Mouse (Mus musculus): ENCODE results near the gene Speer4d. TPM values are rescaled to one million over a fixed set of nuclear protein-coding genes. Genes with fewer than 3 reads are reported as not detected.
A peak's percentile ranks its signal among the peaks of the same experiment; 100 is the strongest.
"Not testable (repeated sequence)": the region's sequence is repeated elsewhere in the genome, so short reads cannot be mapped to it uniquely, and the experiment has no call there.

Speer4d gene
- polyA plus RNA-seq, 1 experiment from 2014 or later, result not detected

GRCm38 (mm10) chr5:15603008-15603407 lies 15.9 kb upstream of the Speer4d start:
- H3K4me1 ChIP-seq (replicated peaks); H3K9me3 ChIP-seq (replicated peaks); H3K9ac ChIP-seq; H3K4me2 ChIP-seq; ATAC-seq (ENCODE audit: low read depth); H3K4me3 ChIP-seq (replicated peaks); H3K27me3 ChIP-seq; H3K27ac ChIP-seq; H3K36me3 ChIP-seq; DNase-seq: not testable (repeated sequence)
- WGBS (ENCODE audit: insufficient replicate concordance), result 42% methylated on average over 2 of the region's 2 CpGs

GRCm38 (mm10) chr5:15603585-15603984 lies 15.3 kb upstream of the Speer4d start:
- 51% methylated on average over 8 of the region's 8 CpGs for WGBS (ENCODE audit: insufficient replicate concordance)
- H3K27ac ChIP-seq; H3K27me3 ChIP-seq; H3K9ac ChIP-seq; ATAC-seq (ENCODE audit: low read depth); H3K4me2 ChIP-seq; H3K4me3 ChIP-seq (replicated peaks); DNase-seq; H3K4me1 ChIP-seq (replicated peaks); H3K36me3 ChIP-seq; H3K9me3 ChIP-seq (replicated peaks): not testable (repeated sequence)

GRCm38 (mm10) chr5:15606677-15607076 lies 12.2 kb upstream of the Speer4d start:
- ATAC-seq (ENCODE audit: low read depth), result not testable (repeated sequence)

GRCm38 (mm10) chr5:15610695-15611094 lies 8.2 kb upstream of the Speer4d start:
- not testable (repeated sequence) for H3K27ac ChIP-seq; H3K27me3 ChIP-seq; DNase-seq; H3K4me1 ChIP-seq (replicated peaks); ATAC-seq (ENCODE audit: low read depth); H3K9ac ChIP-seq; H3K9me3 ChIP-seq (replicated peaks); H3K4me3 ChIP-seq (replicated peaks); H3K36me3 ChIP-seq; H3K4me2 ChIP-seq
- 4% methylated on average over 1 of the region's 1 CpGs for whole genome bisulfite sequencing (ENCODE audit: insufficient replicate concordance)

More at GRCm38 (mm10) chr5:15606677-15607076, 12.2 kb upstream of the Speer4d start:
- 45% methylated on average over 6 of the region's 6 CpGs for WGBS (ENCODE audit: insufficient replicate concordance)
- not testable (repeated sequence) for H3K4me1 ChIP-seq (replicated peaks); H3K9me3 ChIP-seq (replicated peaks); H3K4me3 ChIP-seq (replicated peaks); H3K27ac ChIP-seq; H3K4me2 ChIP-seq; H3K36me3 ChIP-seq; H3K27me3 ChIP-seq; H3K9ac ChIP-seq
- DNase-seq, result peak; percentile 20

- H3K27ac ChIP-seq; H3K4me3 ChIP-seq (replicated peaks); ATAC-seq (ENCODE audit: low read depth); H3K4me1 ChIP-seq (replicated peaks); H3K9ac ChIP-seq; DNase-seq; H3K4me2 ChIP-seq; H3K27me3 ChIP-seq; H3K36me3 ChIP-seq; H3K9me3 ChIP-seq (replicated peaks): not testable (repeated sequence)
- WGBS (ENCODE audit: insufficient replicate concordance), result 49% methylated on average over 3 of the region's 3 CpGs
Measured at GRCm38 (mm10) chr5:15616195-15616594, 2.7 kb upstream of the Speer4d start.

GRCm38 (mm10) chr5:15628136-15628535 lies 9.3 kb downstream of the Speer4d start:
- not testable (repeated sequence) for H3K4me3 ChIP-seq (replicated peaks); ATAC-seq (ENCODE audit: low read depth); H3K27me3 ChIP-seq; H3K4me1 ChIP-seq (replicated peaks); H3K4me2 ChIP-seq; H3K27ac ChIP-seq; H3K36me3 ChIP-seq; H3K9ac ChIP-seq; DNase-seq; H3K9me3 ChIP-seq (replicated peaks)
- WGBS (ENCODE audit: insufficient replicate concordance), result 18% methylated on average over 1 of the region's 1 CpGs

- not testable (repeated sequence) for H3K4me2 ChIP-seq; DNase-seq; H3K27me3 ChIP-seq; H3K9me3 ChIP-seq (replicated peaks); H3K9ac ChIP-seq; H3K4me3 ChIP-seq (replicated peaks); ATAC-seq (ENCODE audit: low read depth); H3K4me1 ChIP-seq (replicated peaks); H3K36me3 ChIP-seq; H3K27ac ChIP-seq
- 22% methylated on average over 5 of the region's 5 CpGs for WGBS (ENCODE audit: insufficient replicate concordance)
Measured at GRCm38 (mm10) chr5:15630068-15630467, 11.2 kb downstream of the Speer4d start.

- 43% methylated on average over 2 of the region's 2 CpGs for WGBS (ENCODE audit: insufficient replicate concordance)
- H3K9me3 ChIP-seq (replicated peaks); DNase-seq: not testable (repeated sequence)
Measured at GRCm38 (mm10) chr5:15637637-15638036, 18.8 kb downstream of the Speer4d start.

GRCm38 (mm10) chr5:15645707-15646106 lies 26.8 kb downstream of the Speer4d start:
- not testable (repeated sequence) for H3K4me3 ChIP-seq (replicated peaks); H3K9me3 ChIP-seq (replicated peaks); H3K4me1 ChIP-seq (replicated peaks); ATAC-seq (ENCODE audit: low read depth); H3K27me3 ChIP-seq; H3K4me2 ChIP-seq; DNase-seq; H3K27ac ChIP-seq; H3K36me3 ChIP-seq; H3K9ac ChIP-seq
- 17% methylated on average over 6 of the region's 6 CpGs for WGBS (ENCODE audit: insufficient replicate concordance)

More at GRCm38 (mm10) chr5:15637637-15638036, 18.8 kb downstream of the Speer4d start:
- H3K27ac ChIP-seq; H3K4me2 ChIP-seq; H3K36me3 ChIP-seq; H3K27me3 ChIP-seq; ATAC-seq (ENCODE audit: low read depth); H3K4me1 ChIP-seq (replicated peaks); H3K4me3 ChIP-seq (replicated peaks); H3K9ac ChIP-seq: not testable (repeated sequence)

GRCm38 (mm10) chr5:15652334-15652733 lies 33.5 kb downstream of the Speer4d start:
- not testable (repeated sequence) for DNase-seq; H3K36me3 ChIP-seq; H3K4me1 ChIP-seq (replicated peaks); H3K27ac ChIP-seq; H3K27me3 ChIP-seq; H3K9ac ChIP-seq; ATAC-seq (ENCODE audit: low read depth); H3K9me3 ChIP-seq (replicated peaks); H3K4me3 ChIP-seq (replicated peaks); H3K4me2 ChIP-seq
- WGBS (ENCODE audit: insufficient replicate concordance), result 58% methylated on average over 2 of the region's 2 CpGs

- not testable (repeated sequence) for H3K4me2 ChIP-seq; H3K4me1 ChIP-seq (replicated peaks); H3K27me3 ChIP-seq; DNase-seq; H3K9me3 ChIP-seq (replicated peaks); H3K27ac ChIP-seq; ATAC-seq (ENCODE audit: low read depth); H3K4me3 ChIP-seq (replicated peaks); H3K36me3 ChIP-seq; H3K9ac ChIP-seq
- 30% methylated on average over 1 of the region's 1 CpGs for WGBS (ENCODE audit: insufficient replicate concordance)
Measured at GRCm38 (mm10) chr5:15656959-15657358, 38.1 kb downstream of the Speer4d start, which contains the start of gene 4930572O03Rik. Gene 4930572O03Rik (minus strand): TSS chr5:15657059.

GRCm38 (mm10) chr5:15663847-15664246 lies 45.0 kb downstream of the Speer4d start:
- DNase-seq; H3K36me3 ChIP-seq; H3K9me3 ChIP-seq (replicated peaks); H3K27me3 ChIP-seq; H3K4me3 ChIP-seq (replicated peaks); H3K4me1 ChIP-seq (replicated peaks); H3K9ac ChIP-seq; ATAC-seq (ENCODE audit: low read depth); H3K4me2 ChIP-seq; H3K27ac ChIP-seq: not testable (repeated sequence)
- WGBS (ENCODE audit: insufficient replicate concordance), result 53% methylated on average over 7 of the region's 7 CpGs

Measured in liver, embryonic 13.5 days (tissue).